In genomic region chrX:169828136-169828535, GRCm38 (mm10) we compare ENCODE assay signal across 9 mouse cellular contexts. TPM values are rescaled to one million over a fixed set of nuclear protein-coding genes. Genes with fewer than 3 reads are reported as not detected.
A peak's percentile ranks its signal among the peaks of the same experiment; 100 is the strongest.
DNase-seq lines count a peak whose midpoint lies in the region; ATAC-seq and TF ChIP-seq lines count a peak whose summit lies in the region.
"Had no signal": no experiment of that assay in that cellular context is flagged by ENCODE, and none has a peak within 500 bp of the region (broad histone marks: within the 10 kb centered on the region; RNA-seq: fewer than 3 reads in every experiment).

No protein-coding gene starts in this region.

- DNase-seq in R1 (ENCODE audit: low read depth, low spot score): peak; percentile 1
- peak; percentile 18 for DNase-seq in embryo, embryonic 10.5 days (ENCODE audit: low spot score)
- DNase-seq in hindbrain, postnatal 0 days (ENCODE audit: low spot score): no peak
- no peak for DNase-seq in left cerebral cortex, postnatal 14 days (ENCODE audit: low spot score in 2 of 2)
- DNase-seq in urinary bladder, adult 2 months (ENCODE audit: low spot score): no peak
- no peak for DNase-seq in urinary bladder, postnatal 10 days (ENCODE audit: low spot score)
- DNase-seq: cerebellum, adult 8-10 months had no signal

- intact Hi-C loops in left cerebral cortex, postnatal 14 days (cut with DNase I): no loop called here

- no peak for ATAC-seq in hindbrain, postnatal 0 days
- ATAC-seq in midbrain, embryonic 15.5 days (replicated peaks): peak; percentile 33; the same call in 1 of the 2 replicates

- whole genome bisulfite sequencing in hindbrain, postnatal 0 days: 40% methylated on average over 5 of the region's 5 CpGs
- 22% methylated on average over 5 of the region's 5 CpGs for WGBS in midbrain, embryonic 15.5 days

- peak overlapping the region; percentile 35 for H3K4me2 ChIP-seq in hindbrain, postnatal 0 days (ENCODE audit: low read depth, low read length)
- peak overlapping the region; percentile 42 for H3K4me2 ChIP-seq in midbrain, embryonic 15.5 days
- H3K4me2 ChIP-seq: limb, embryonic 15.5 days had no signal

- peak overlapping the region; percentile 2; the same call in 1 of the 2 replicates for H3K4me3 ChIP-seq in hindbrain, postnatal 0 days (ENCODE audit: low read length)
- H3K4me3 ChIP-seq in midbrain, embryonic 15.5 days: peak overlapping the region; percentile 19
- H3K4me3 ChIP-seq: limb, embryonic 15.5 days had no signal

- no peak for TF ChIP-seq CTCF in hindbrain, postnatal 0 days (IDR thresholded peaks at IDR 0.05; ENCODE audit: low read depth)

- no peaks in the 10 kb centered on the region for H3K4me1 ChIP-seq in hindbrain, postnatal 0 days (ENCODE audit: insufficient read depth, low read length)
- peaks cover 4% of the 10 kb centered on the region; the same call in 1 of the 2 replicates for H3K4me1 ChIP-seq in midbrain, embryonic 15.5 days
- H3K4me1 ChIP-seq: limb, embryonic 15.5 days had no signal

- H3K27ac ChIP-seq in hindbrain, postnatal 0 days: peak overlapping the region; percentile 36
- H3K27ac ChIP-seq in midbrain, embryonic 15.5 days: peak overlapping the region; percentile 76
- H3K27ac ChIP-seq: limb, embryonic 15.5 days had no signal

- no peaks in the 10 kb centered on the region for H3K9me3 ChIP-seq in hindbrain, postnatal 0 days (ENCODE audit: low read length)
- H3K9me3 ChIP-seq in midbrain, embryonic 15.5 days: no peaks in the 10 kb centered on the region
- H3K9me3 ChIP-seq: limb, embryonic 15.5 days had no signal

- no peaks in the 10 kb centered on the region for H3K36me3 ChIP-seq in hindbrain, postnatal 0 days (ENCODE audit: insufficient read depth, low read length)
- H3K36me3 ChIP-seq in midbrain, embryonic 15.5 days (replicated peaks): no peaks in the 10 kb centered on the region
- H3K36me3 ChIP-seq: limb, embryonic 15.5 days had no signal

- H3K9ac ChIP-seq in hindbrain, postnatal 0 days (replicated peaks; ENCODE audit: low read length): 0 out of 2 replicates have a peak overlapping the region, but pooled peaks have one; percentile 9
- H3K9ac ChIP-seq in midbrain, embryonic 15.5 days: peak overlapping the region; percentile 16; the same call in 1 of the 2 replicates
- H3K9ac ChIP-seq: limb, embryonic 15.5 days had no signal

- H3K27me3 ChIP-seq in hindbrain, postnatal 0 days (ENCODE audit: insufficient read depth, low read length): no peaks in the 10 kb centered on the region
- no peaks in the 10 kb centered on the region for H3K27me3 ChIP-seq in midbrain, embryonic 15.5 days (replicated peaks)

RNA-seq across cellular contexts. Expression of gene 4933400A11Rik, which starts 48.7 kb away (rescaled TPM):
- total RNA-seq in hindbrain, postnatal 0 days (2014; rRNA removed): not detected in 2 replicates
- not detected in 2 replicates for polyA plus RNA-seq in hindbrain, postnatal 0 days (2015; fragmentation: Nextera tagmentation; extraction: Ambion mirVana)
- not detected in 2 replicates for polyA plus RNA-seq in midbrain, embryonic 15.5 days (2015; fragmentation: Nextera tagmentation; extraction: Ambion mirVana)
- not detected for total RNA-seq in left cerebral cortex, postnatal 14 days (2021)
- polyA plus RNA-seq in urinary bladder, adult 2 months (2012; rRNA removed): not detected in 2 replicates

Comparison
In these comparisons a context has a peak if more than half of its experiments do, and no peak if none do; other contexts are left out.
1. DNase-seq: peak in R1 (single experiment) and embryo, embryonic 10.5 days (single experiment); none in hindbrain, postnatal 0 days (single experiment), left cerebral cortex, postnatal 14 days (0 of 2), urinary bladder, adult 2 months (single experiment) and urinary bladder, postnatal 10 days (single experiment).